Mouse (Mus musculus): ENCODE measurements around the gene Them7. TPM values are rescaled to one million over a fixed set of nuclear protein-coding genes. Genes with fewer than 3 reads are reported as not detected.

Gene Them7
- total and polyA plus RNA-seq, 3 experiments, result not detected

GRCm38 (mm10) chr2:105408511-105408910, 184.4 kb downstream of the Them7 start:
- Histone ChIP-seq H3K27ac (ENCODE audit: control insufficient read depth, low read depth, low read length) (no peak overlapping the region), H3K27me3 (ENCODE audit: control insufficient read depth in 1 of 2, insufficient read depth in 2 of 2, low read length in 2 of 2) (no peaks in the 10 kb centered on the region), H3K79me2 (ENCODE audit: control insufficient read depth, insufficient read depth, low read length, poor library complexity) (no peaks in the 10 kb centered on the region), H3K4me3 (ENCODE audit: control insufficient read depth in 1 of 2, insufficient read depth in 1 of 2, low read depth in 2 of 2, low read length in 2 of 2) (no peak overlapping the region), H3K9me3 (replicated peaks; ENCODE audit: insufficient read depth, low read length) (no peaks in the 10 kb centered on the region), H3K36me3 (ENCODE audit: control insufficient read depth in 1 of 2, insufficient read depth in 2 of 2, low read length in 2 of 2) (peaks cover 0 to 5% of the 10 kb centered on the region in 2 experiments; a peak in 2 of 4 replicates), H3K4me1 (ENCODE audit: control insufficient read depth in 1 of 2, insufficient read depth in 2 of 2, low read length in 2 of 2) (peaks cover 2 to 4% of the 10 kb centered on the region in 2 experiments; a peak in 2 of 4 replicates), H3K9ac (ENCODE audit: control insufficient read depth, low read depth, low read length, poor library complexity, severe bottlenecking) (no peak overlapping the region)
- DNase-seq (ENCODE audit: low read depth, low spot score), result no peak
- TF ChIP-seq USF2 (IDR thresholded peaks at IDR 0.05; ENCODE audit: borderline replicate concordance in 1 of 2, insufficient read depth in 1 of 2, low read depth in 1 of 2, low read length in 2 of 2) (no peak), BHLHE40 (IDR thresholded peaks at IDR 0.05; ENCODE audit: borderline replicate concordance, low read depth, low read length) (no peak), RCOR1 (IDR thresholded peaks at IDR 0.05; ENCODE audit: low read depth, low read length) (no peak), MAX (IDR thresholded peaks at IDR 0.05; ENCODE audit: low read length) (no peak), TCF12 (IDR thresholded peaks at IDR 0.05; ENCODE audit: low read depth, low read length) (no peak), UBTF (IDR thresholded peaks at IDR 0.05; ENCODE audit: borderline replicate concordance, insufficient read depth, low read depth, low read length) (no peak), HCFC1 (IDR thresholded peaks at IDR 0.05; ENCODE audit: low read depth, low read length) (no peak), ZNF384 (IDR thresholded peaks at IDR 0.05; ENCODE audit: low read depth, low read length) (no peak), ETS1 (IDR thresholded peaks at IDR 0.05; ENCODE audit: low read depth, low read length) (no peak), GABPA (IDR thresholded peaks at IDR 0.05; ENCODE audit: low read depth, low read length) (no peak), MYB (IDR thresholded peaks at IDR 0.05; ENCODE audit: low read depth, low read length) (no peak), CHD2 (IDR thresholded peaks at IDR 0.05; ENCODE audit: low read length) (no peak)

- H3K79me2 ChIP-seq (ENCODE audit: control insufficient read depth, insufficient read depth, low read length, poor library complexity), result no peaks in the 10 kb centered on the region
- no peak overlapping the region for H3K4me3 ChIP-seq (ENCODE audit: control insufficient read depth in 1 of 2, insufficient read depth in 1 of 2, low read depth in 2 of 2, low read length in 2 of 2)
- no peak overlapping the region for H3K27ac ChIP-seq (ENCODE audit: control insufficient read depth, low read depth, low read length)
- peaks cover 0 to 11% of the 10 kb centered on the region in 2 experiments; a peak in 2 of 4 replicates for H3K36me3 ChIP-seq (ENCODE audit: control insufficient read depth in 1 of 2, insufficient read depth in 2 of 2, low read length in 2 of 2)
- no peak for DNase-seq (ENCODE audit: low read depth, low spot score)
- no peaks in the 10 kb centered on the region for H3K27me3 ChIP-seq (ENCODE audit: control insufficient read depth in 1 of 2, insufficient read depth in 2 of 2, low read length in 2 of 2)
- peaks cover 6 to 9% of the 10 kb centered on the region in 2 experiments for H3K4me1 ChIP-seq (ENCODE audit: control insufficient read depth in 1 of 2, insufficient read depth in 2 of 2, low read length in 2 of 2)
- no peak overlapping the region for H3K9ac ChIP-seq (ENCODE audit: control insufficient read depth, low read depth, low read length, poor library complexity, severe bottlenecking)
- TF ChIP-seq ZMIZ1 (IDR thresholded peaks at IDR 0.05; ENCODE audit: low read depth, low read length) (no peak), TAL1 (IDR thresholded peaks at IDR 0.05; ENCODE audit: low read length) (no peak), MYB (IDR thresholded peaks at IDR 0.05; ENCODE audit: low read depth, low read length) (no peak), HCFC1 (IDR thresholded peaks at IDR 0.05; ENCODE audit: low read depth, low read length) (no peak), TCF12 (IDR thresholded peaks at IDR 0.05; ENCODE audit: low read depth, low read length) (no peak), RCOR1 (IDR thresholded peaks at IDR 0.05; ENCODE audit: low read depth, low read length) (no peak), CTCF (IDR thresholded peaks at IDR 0.05 in 2 of 3, conservative IDR thresholded peaks at IDR 0.05 in 1 of 3; ENCODE audit: control insufficient read depth in 1 of 3, insufficient read depth in 1 of 3, low read depth in 2 of 3, low read length in 3 of 3, poor library complexity in 1 of 3, severe bottlenecking in 1 of 3) (no peak), ZKSCAN1 (IDR thresholded peaks at IDR 0.05; ENCODE audit: low read depth, low read length) (no peak), POLR2AphosphoS2 (IDR thresholded peaks at IDR 0.05; ENCODE audit: low read length) (no peak), SMC3 (IDR thresholded peaks at IDR 0.05; ENCODE audit: low read depth, low read length) (no peak), BHLHE40 (IDR thresholded peaks at IDR 0.05; ENCODE audit: borderline replicate concordance, low read depth, low read length) (no peak), POLR2A (IDR thresholded peaks at IDR 0.05; ENCODE audit: control insufficient read depth in 1 of 2, insufficient read depth in 1 of 2, low read depth in 1 of 2, low read length in 2 of 2, poor library complexity in 1 of 2) (no peak), TBP (IDR thresholded peaks at IDR 0.05; ENCODE audit: low read depth, low read length) (no peak), MEF2A (IDR thresholded peaks at IDR 0.05; ENCODE audit: extremely low read depth, insufficient replicate concordance, low read depth, low read length, poor library complexity, severe bottlenecking) (no peak), ZC3H11A (IDR thresholded peaks at IDR 0.05; ENCODE audit: low read depth, low read length) (no peak), USF1 (IDR thresholded peaks at IDR 0.05; ENCODE audit: low read depth, low read length) (no peak), CHD1 (IDR thresholded peaks at IDR 0.05; ENCODE audit: low read depth, low read length) (no peak), NRF1 (IDR thresholded peaks at IDR 0.05; ENCODE audit: insufficient read depth, low read depth, low read length, poor library complexity, severe bottlenecking) (no peak), POLR2AphosphoS5 (IDR thresholded peaks at IDR 0.05; ENCODE audit: borderline replicate concordance, low read depth, low read length) (no peak), MAZ (IDR thresholded peaks at IDR 0.05; ENCODE audit: low read depth, low read length) (no peak)
- H3K9me3 ChIP-seq (replicated peaks; ENCODE audit: insufficient read depth, low read length), result no peaks in the 10 kb centered on the region
Observed at GRCm38 (mm10) chr2:105409253-105409652, 185.1 kb downstream of the Them7 start.
